Mouse (Mus musculus) heart, postnatal 0 days (tissue): ENCODE measurements around the gene Pomgnt1. TPM values are rescaled to one million over a fixed set of nuclear protein-coding genes. Genes with fewer than 3 reads are reported as not detected.

Experiments used
- ATAC-seq: fragments of 200-750 bp; cut with Nextera tagmentation; 2 replicates; pipeline ENCODE4 v1.8.0; 2017; ENCODE audit warnings: low read depth, moderate number of reproducible peaks, moderate library complexity; ENCODE audit not compliant: insufficient read depth
- DNase-seq: peaks from one replicate; pipeline ENCODE4 v3.0.0-alpha.2; 2016; ENCODE audit warnings: low spot score
- H3K27ac ChIP-seq: fragments of 300-500 bp; sonication (generic); 2 replicates; pipeline ENCODE4 v1.5.1; 2014; ENCODE audit warnings: low read depth, mild to moderate bottlenecking
- H3K27me3 ChIP-seq: fragments of 300-500 bp; sonication (generic); 2 replicates; pipeline ENCODE4 v1.6.1; 2014; ENCODE audit warnings: low read length, mixed read lengths; ENCODE audit not compliant: control insufficient read depth, insufficient read depth
- H3K36me3 ChIP-seq: fragments of 300-500 bp; sonication (generic); replicated peaks from 2 replicates; pipeline ENCODE4 v1.6.1; 2014; ENCODE audit warnings: low read length, mixed read lengths; ENCODE audit not compliant: control insufficient read depth, insufficient read depth
- H3K4me1 ChIP-seq: fragments of 300-500 bp; sonication (generic); 2 replicates; pipeline ENCODE4 v1.6.1; 2014; ENCODE audit warnings: antibody characterized with exemption; ENCODE audit not compliant: control insufficient read depth, insufficient read depth
- H3K4me2 ChIP-seq: fragments of 300-500 bp; sonication (generic); 2 replicates; pipeline ENCODE4 v1.6.1; 2014; ENCODE audit warnings: low read depth, mild to moderate bottlenecking, low read length, moderate library complexity
- H3K4me3 ChIP-seq: fragments of 300-500 bp; sonication (generic); 2 replicates; pipeline ENCODE4 v1.5.1; 2014; ENCODE audit warnings: low read depth, low read length
- H3K9ac ChIP-seq: fragments of 300-500 bp; sonication (generic); replicated peaks from 2 replicates; pipeline ENCODE4 v1.6.1; 2014; ENCODE audit warnings: low read depth, low read length, mixed read lengths
- H3K9me3 ChIP-seq: fragments of 300-500 bp; sonication (generic); replicated peaks from 2 replicates; pipeline ENCODE4 v1.6.1; 2016; ENCODE audit warnings: low read length; ENCODE audit not compliant: control insufficient read depth
- CTCF ChIP-seq: IDR thresholded peaks from 2 replicates; pipeline ENCODE4 v1.5.1; 2016; ENCODE audit warnings: antibody characterized with exemption, control low read depth, low read depth
- EP300 ChIP-seq: IDR thresholded peaks from 2 replicates; pipeline ENCODE4 v1.6.1; 2016; ENCODE audit warnings: antibody characterized with exemption, low read depth
- WGBS: fragments of 180-500 bp; shearing (Covaris S2); extraction: QIAGEN DNeasy Blood & Tissue Kit; methylation state at CpG from one replicate; pipeline ENCODE4 v1.1.7; 2014; 5-methylcytosine and 5-hydroxymethylcytosine counted together
- polyA plus RNA-seq: library from polyadenylated mRNA; unstranded; fragments of >200 nt; fragmentation: Nextera tagmentation; extraction: Ambion mirVana; gene quantifications from 2 replicates; pipeline ENCODE4 v1.2.1, GENCODE M21; 2015
- total RNA-seq: library from RNA; depleted of rRNA; stranded (reverse); fragments of >200 nt; gene quantifications from 2 replicates; pipeline ENCODE4 v1.2.3, GENCODE M21; 2014; ENCODE audit warnings: low replicate concordance

The Pomgnt1 gene
- total and polyA plus RNA-seq, 2 experiments from 2014 or later = 59.6 to 91.3 TPM

GRCm38 (mm10) chr4:116168617-116169352 is 45.1 kb downstream of the Pomgnt1 start:
- Histone ChIP-seq H3K27me3 (no peaks in the 10 kb centered on the region), H3K4me2 (no peak overlapping the region), H3K36me3 (no peaks in the 10 kb centered on the region), H3K4me3 (no peak overlapping the region), H3K9me3 (no peaks in the 10 kb centered on the region), H3K9ac (no peak overlapping the region), H3K4me1 (no peaks in the 10 kb centered on the region), H3K27ac (no peak overlapping the region)
- ATAC-seq (peak; percentile 72), DNase-seq (peak; percentile 45)
- no peak for TF ChIP-seq EP300
- peak; percentile 79 for TF ChIP-seq CTCF
- 78% methylated on average over 7 of the region's 8 CpGs for WGBS

DNA sequence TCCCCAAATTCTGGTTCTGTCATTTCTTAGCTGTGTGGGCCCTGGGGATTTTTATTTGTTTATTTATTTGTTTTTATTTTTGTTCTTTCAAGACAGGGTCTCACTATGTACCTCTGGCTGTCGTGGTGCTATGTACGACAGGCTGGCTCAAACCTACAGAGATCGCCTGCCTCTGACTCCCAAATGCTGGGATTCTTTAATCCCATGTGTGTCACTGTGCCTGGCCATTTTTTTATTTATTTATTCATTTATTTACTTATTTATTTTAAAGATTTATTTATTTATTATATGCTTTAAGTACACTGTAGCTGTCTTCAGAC is 45.7 kb downstream of the Pomgnt1 start:
- Histone ChIP-seq H3K4me2 (no peak overlapping the region), H3K4me1 (peaks cover 5% of the 10 kb centered on the region; the same call in 1 of the 2 replicates), H3K9me3 (no peaks in the 10 kb centered on the region), H3K27ac (no peak overlapping the region), H3K4me3 (no peak overlapping the region), H3K27me3 (no peaks in the 10 kb centered on the region), H3K36me3 (no peaks in the 10 kb centered on the region), H3K9ac (no peak overlapping the region)
- DNase-seq (no peak), ATAC-seq (no peak)
- TF ChIP-seq EP300 (no peak), CTCF (no peak)
- 61% methylated on average over 3 of the region's 3 CpGs for WGBS

DNA sequence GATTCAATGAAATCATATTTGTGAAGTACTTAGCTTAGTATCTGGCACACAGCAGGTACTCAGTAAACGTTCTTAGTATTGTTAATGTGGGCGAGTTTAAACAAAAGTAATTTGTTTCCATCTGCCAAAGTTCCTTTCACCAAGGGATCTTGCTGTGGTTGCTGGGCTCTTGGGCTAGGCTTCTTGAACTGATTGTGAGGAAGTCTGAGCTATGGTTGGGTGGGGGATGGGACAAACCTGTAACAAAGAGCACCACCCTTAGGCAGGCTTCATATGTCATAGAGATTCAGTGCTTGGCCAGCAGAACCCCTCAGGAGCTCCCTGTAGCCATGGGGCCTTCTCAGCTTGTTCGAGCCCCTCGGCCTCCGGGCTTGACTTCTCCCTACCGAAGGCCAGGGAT is 49.4 kb downstream of the Pomgnt1 start, which contains the start of the genes 1700042G07Rik and Gm49337:
Gene 1700042G07Rik (plus strand): TSS at position 301 of the 400 bp plus-strand sequence.
Gene Gm49337 (plus strand): TSS at position 313 of the 400 bp plus-strand sequence.
- Histone ChIP-seq H3K36me3 (no peaks in the 10 kb centered on the region), H3K27me3 (no peaks in the 10 kb centered on the region), H3K9me3 (no peaks in the 10 kb centered on the region), H3K4me3 (no peak within 1 kb of the TSS), H3K4me2 (no peak within 1 kb of the TSS), H3K4me1 (peaks cover 32% of the 10 kb centered on the region), H3K9ac (no peak within 1 kb of the TSS), H3K27ac (peak within 1 kb of the TSS; percentile 88)
- TF ChIP-seq EP300 (no peak), CTCF (no peak)
- ATAC-seq (no peak), DNase-seq (no peak)
- WGBS = 88% methylated on average over 6 of the region's 6 CpGs

- H3K4me2 ChIP-seq = no peak overlapping the region
- TF ChIP-seq CTCF (no peak), EP300 (no peak)
- peaks cover 32% of the 10 kb centered on the region for H3K4me1 ChIP-seq
- no peak overlapping the region for H3K4me3 ChIP-seq
- H3K36me3 ChIP-seq = no peaks in the 10 kb centered on the region
- 95% methylated on average over 4 of the region's 4 CpGs for WGBS
- peak overlapping the region; percentile 88 for H3K27ac ChIP-seq
- H3K9ac ChIP-seq = no peak overlapping the region
- DNase-seq = no peak
- no peaks in the 10 kb centered on the region for H3K9me3 ChIP-seq
- H3K27me3 ChIP-seq = no peaks in the 10 kb centered on the region
- no peak for ATAC-seq
These were observed 50.1 kb downstream of the Pomgnt1 start for GRCm38 (mm10) chr4:116173752-116174151.

DNA sequence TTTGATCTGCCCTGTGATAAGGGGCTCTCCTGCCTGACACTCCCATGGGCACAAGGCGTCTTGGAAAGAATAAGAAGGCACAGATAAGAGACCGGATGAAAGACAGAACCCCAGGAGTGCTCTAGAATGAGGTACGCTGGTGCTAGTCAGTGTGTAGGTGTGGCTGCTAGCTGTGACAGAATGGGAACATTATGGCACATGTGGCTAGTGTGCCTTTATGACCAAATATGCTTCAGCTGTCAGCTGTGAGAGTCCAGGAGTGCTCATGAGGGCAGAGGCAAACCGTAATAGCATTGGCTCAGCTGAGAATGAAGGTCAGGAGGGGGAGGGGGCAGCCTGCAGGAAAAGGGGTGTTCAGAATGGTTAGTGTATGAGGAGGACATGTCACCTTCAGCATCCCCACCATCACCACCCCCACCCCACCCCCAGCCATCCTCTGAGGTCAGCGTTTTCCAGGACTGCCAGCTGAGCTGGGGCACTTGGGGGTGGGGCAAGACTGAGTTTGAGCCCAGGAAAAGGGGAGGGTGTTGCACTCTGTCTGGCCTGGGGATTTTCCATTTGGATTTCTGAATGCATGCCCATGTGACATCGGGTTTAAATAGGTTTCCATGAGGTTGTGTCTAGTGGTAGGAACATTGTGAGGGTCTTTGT is 51.0 kb downstream of the Pomgnt1 start:
- Histone ChIP-seq H3K27me3 (no peaks in the 10 kb centered on the region), H3K36me3 (no peaks in the 10 kb centered on the region), H3K4me2 (no peak overlapping the region), H3K4me3 (no peak overlapping the region), H3K9ac (0 out of 2 replicates have a peak overlapping the region, but pooled peaks have one; percentile 24), H3K9me3 (no peaks in the 10 kb centered on the region), H3K4me1 (peaks cover 32% of the 10 kb centered on the region), H3K27ac (peak overlapping the region; percentile 88)
- TF ChIP-seq EP300 = no peak
- no peak for TF ChIP-seq CTCF
- ATAC-seq (peak; percentile 55), DNase-seq (peak; percentile 68)
- WGBS = 16% methylated on average over 6 of the region's 6 CpGs

DNA sequence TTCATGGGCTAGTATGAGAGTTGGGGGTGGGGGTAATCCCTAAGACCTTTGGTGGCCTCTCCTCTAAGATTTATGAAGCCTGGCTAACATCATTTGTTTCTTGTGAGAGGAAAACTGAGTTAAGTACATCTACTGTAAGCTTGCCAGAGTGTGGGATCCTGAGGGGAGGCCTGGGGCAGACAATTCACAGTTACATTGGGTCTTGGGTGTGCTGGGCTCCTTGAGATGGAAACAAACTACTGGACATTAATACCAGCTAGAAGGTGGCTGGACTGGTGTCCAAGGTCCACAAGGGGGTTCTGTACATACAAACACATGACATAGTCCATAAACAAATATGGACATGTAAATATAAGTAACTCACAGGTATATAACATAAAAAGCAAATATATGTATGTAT is 51.5 kb downstream of the Pomgnt1 start:
- TF ChIP-seq EP300 = no peak
- no peak for TF ChIP-seq CTCF
- Histone ChIP-seq H3K36me3 (no peaks in the 10 kb centered on the region), H3K9ac (0 out of 2 replicates have a peak overlapping the region, but pooled peaks have one; percentile 24), H3K4me1 (peaks cover 32% of the 10 kb centered on the region), H3K4me2 (no peak overlapping the region), H3K4me3 (no peak overlapping the region), H3K27me3 (no peaks in the 10 kb centered on the region), H3K27ac (peak overlapping the region; percentile 88), H3K9me3 (no peaks in the 10 kb centered on the region)
- no peak for DNase-seq
- ATAC-seq = no peak
